Mouse (Mus musculus) heart, embryonic 12.5 days (tissue): ENCODE results near the gene Usp2. TPM values are rescaled to one million over a fixed set of nuclear protein-coding genes. Genes with fewer than 3 reads are reported as not detected.
"Not testable (repeated sequence)": the region's sequence is repeated elsewhere in the genome, so short reads cannot be mapped to it uniquely, and the experiment has no call there.

ENCODE experiments used
- ATAC-seq: fragments of 200-750 bp; cut with Nextera tagmentation; 2 replicates; pipeline ENCODE4 v1.8.0; 2017; ENCODE audit warnings: moderate TSS enrichment, moderate library complexity; ENCODE audit not compliant: insufficient number of reproducible peaks, low FRiP score
- H3K27ac ChIP-seq: fragments of 300-500 bp; sonication (generic); 2 replicates; pipeline ENCODE4 v1.5.1; 2016; ENCODE audit warnings: mild to moderate bottlenecking, moderate library complexity; ENCODE audit not compliant: poor library complexity, severe bottlenecking
- H3K27me3 ChIP-seq: fragments of 300-500 bp; sonication (generic); replicated peaks from 2 replicates; pipeline ENCODE4 v1.6.1; 2016; ENCODE audit warnings: mild to moderate bottlenecking, moderate library complexity
- H3K36me3 ChIP-seq: fragments of 300-500 bp; sonication (generic); 2 replicates; pipeline ENCODE4 v1.6.1; 2016; ENCODE audit warnings: mild to moderate bottlenecking, moderate library complexity
- H3K4me1 ChIP-seq: fragments of 300-500 bp; sonication (generic); replicated peaks from 2 replicates; pipeline ENCODE4 v1.6.1; 2016; ENCODE audit warnings: mild to moderate bottlenecking
- H3K4me2 ChIP-seq: fragments of 300-500 bp; sonication (generic); 2 replicates; pipeline ENCODE4 v1.6.1; 2016; ENCODE audit warnings: mild to moderate bottlenecking, moderate library complexity
- H3K4me3 ChIP-seq: fragments of 300-500 bp; sonication (generic); 2 replicates; pipeline ENCODE4 v1.5.1; 2016; ENCODE audit warnings: mild to moderate bottlenecking
- H3K9ac ChIP-seq: fragments of 300-500 bp; sonication (generic); 2 replicates; pipeline ENCODE4 v1.6.1; 2016; ENCODE audit warnings: mild to moderate bottlenecking, moderate library complexity
- H3K9me3 ChIP-seq: fragments of 300-500 bp; sonication (generic); replicated peaks from 2 replicates; pipeline ENCODE4 v1.6.1; 2016; ENCODE audit warnings: mild to moderate bottlenecking, moderate library complexity
- WGBS: fragments of 180-500 bp; shearing (Covaris S2); methylation state at CpG from one replicate; pipeline ENCODE4 v1.1.7; 2016; 5-methylcytosine and 5-hydroxymethylcytosine counted together
- polyA plus RNA-seq: library from polyadenylated mRNA; unstranded; fragments of >200 nt; fragmentation: Nextera tagmentation; extraction: Ambion mirVana; gene quantifications from 2 replicates; pipeline ENCODE4 v1.2.1, GENCODE M21; 2016

Gene Usp2
- polyA plus RNA-seq, 1 experiment from 2014 or later: 51.7 TPM

DNA sequence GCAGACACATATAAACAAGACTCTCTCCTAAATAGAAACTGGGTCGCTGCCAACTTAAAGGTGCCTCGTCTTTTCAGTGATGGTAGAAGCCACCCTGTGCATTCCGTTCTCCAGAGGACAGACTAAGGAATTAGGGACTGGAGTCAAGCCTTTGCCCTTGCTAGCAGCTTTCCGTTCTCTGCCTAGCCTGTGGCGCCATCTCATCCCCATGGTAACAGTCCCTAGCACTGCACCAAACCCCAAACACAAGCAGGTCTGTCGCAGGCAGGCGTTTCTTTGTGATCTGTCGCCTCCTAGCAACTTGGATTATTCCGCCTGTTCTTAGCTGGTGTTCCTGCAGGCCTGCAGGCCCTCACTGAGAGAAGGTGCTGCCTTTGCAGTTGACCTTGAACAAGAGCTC, 29.7 kb downstream of the Usp2 start:
- Histone ChIP-seq H3K4me2 (no peak overlapping the region), H3K9me3 (no peaks in the 10 kb centered on the region), H3K27ac (peak overlapping the region; percentile 90), H3K4me1 (peaks cover 38% of the 10 kb centered on the region), H3K36me3 (peaks cover 30% of the 10 kb centered on the region), H3K9ac (no peak overlapping the region; the same call in 1 of the 2 replicates), H3K4me3 (no peak overlapping the region), H3K27me3 (no peaks in the 10 kb centered on the region)
- peak; percentile 43 for ATAC-seq
- 21% methylated on average over 9 of the region's 9 CpGs for WGBS

DNA sequence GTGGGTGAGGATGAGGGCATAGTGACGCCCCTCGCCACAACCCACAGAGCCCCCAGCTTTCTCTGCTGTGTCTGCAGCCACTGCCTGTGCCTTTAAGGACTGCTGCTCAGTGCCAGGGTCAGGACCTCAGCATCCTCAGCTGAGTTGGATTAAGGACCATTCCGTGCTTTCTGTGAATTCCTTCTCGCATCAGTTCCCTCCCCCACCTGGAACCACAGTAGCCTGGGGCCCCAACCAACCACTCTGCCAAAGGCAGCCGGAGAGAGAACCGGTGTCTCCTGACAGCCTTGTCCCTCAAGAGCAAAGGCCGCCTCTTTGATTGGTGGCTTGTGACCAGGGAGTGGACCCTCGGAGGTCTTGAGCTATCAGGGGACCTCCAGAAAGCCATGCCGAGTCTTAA, 34.7 kb downstream of the Usp2 start, which contains the start of gene Mfrp:
TSS of gene Mfrp (plus strand) at position 240 of the 400 bp plus-strand sequence.
- Histone ChIP-seq H3K9ac (no peak within 1 kb of the TSS), H3K27me3 (no peaks in the 10 kb centered on the region), H3K4me1 (peaks cover 13% of the 10 kb centered on the region), H3K27ac (no peak within 1 kb of the TSS), H3K4me3 (no peak within 1 kb of the TSS), H3K9me3 (no peaks in the 10 kb centered on the region), H3K36me3 (peaks cover 7% of the 10 kb centered on the region), H3K4me2 (no peak within 1 kb of the TSS)
- ATAC-seq: no peak
- 75% methylated on average over 9 of the region's 9 CpGs for WGBS

DNA sequence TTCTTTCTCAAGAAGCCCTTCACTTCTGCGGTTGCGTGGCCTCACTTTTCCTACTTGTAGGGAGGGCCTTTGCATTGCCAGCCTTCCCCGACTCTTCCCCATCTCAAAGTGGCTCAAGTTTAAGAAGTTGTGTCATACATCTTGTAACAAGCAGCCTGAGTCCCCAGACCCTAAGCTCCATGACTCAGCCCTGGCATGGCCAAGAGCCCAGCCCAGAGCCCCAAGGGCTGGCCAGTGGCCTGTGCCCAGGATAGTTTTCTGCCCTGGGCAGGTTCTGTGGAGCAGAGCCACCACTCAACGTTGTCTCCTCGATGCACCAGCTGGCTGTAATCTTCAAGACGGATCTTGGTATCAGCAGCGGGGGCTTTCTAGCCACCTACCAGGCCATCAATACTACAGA, 38.1 kb downstream of the Usp2 start:
- Histone ChIP-seq H3K4me3 (no peak overlapping the region), H3K36me3 (peaks cover 11% of the 10 kb centered on the region), H3K4me1 (peaks cover 38% of the 10 kb centered on the region), H3K4me2 (no peak overlapping the region), H3K27me3 (no peaks in the 10 kb centered on the region), H3K9ac (no peak overlapping the region), H3K27ac (no peak overlapping the region), H3K9me3 (no peaks in the 10 kb centered on the region)
- ATAC-seq: no peak
- 86% methylated on average over 7 of the region's 7 CpGs for WGBS

DNA sequence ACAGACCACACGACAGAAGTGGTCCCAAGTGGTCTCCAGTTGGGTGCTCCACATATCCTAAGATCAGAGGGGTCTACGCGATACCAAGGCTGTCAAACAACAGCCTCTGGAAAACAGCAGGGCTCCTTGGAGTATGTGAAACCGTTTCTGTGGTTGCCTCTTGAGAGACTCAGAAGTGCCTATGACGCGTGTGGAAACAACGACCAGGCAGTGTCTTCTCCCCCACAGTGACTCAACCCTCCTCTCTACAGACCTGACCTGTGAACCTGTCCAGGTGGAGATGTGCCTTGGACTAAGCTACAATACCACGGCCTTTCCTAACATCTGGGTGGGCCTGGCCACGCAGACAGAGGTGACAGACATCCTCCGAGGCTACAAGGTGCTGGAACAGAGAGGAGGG, 39.0 kb downstream of the Usp2 start:
- WGBS: 84% methylated on average over 10 of the region's 10 CpGs
- Histone ChIP-seq H3K4me2 (no peak overlapping the region), H3K4me1 (peaks cover 47% of the 10 kb centered on the region), H3K27ac (no peak overlapping the region), H3K9me3 (no peaks in the 10 kb centered on the region), H3K36me3 (peaks cover 11% of the 10 kb centered on the region), H3K9ac (no peak overlapping the region), H3K4me3 (no peak overlapping the region), H3K27me3 (no peaks in the 10 kb centered on the region)
- no peak for ATAC-seq

DNA sequence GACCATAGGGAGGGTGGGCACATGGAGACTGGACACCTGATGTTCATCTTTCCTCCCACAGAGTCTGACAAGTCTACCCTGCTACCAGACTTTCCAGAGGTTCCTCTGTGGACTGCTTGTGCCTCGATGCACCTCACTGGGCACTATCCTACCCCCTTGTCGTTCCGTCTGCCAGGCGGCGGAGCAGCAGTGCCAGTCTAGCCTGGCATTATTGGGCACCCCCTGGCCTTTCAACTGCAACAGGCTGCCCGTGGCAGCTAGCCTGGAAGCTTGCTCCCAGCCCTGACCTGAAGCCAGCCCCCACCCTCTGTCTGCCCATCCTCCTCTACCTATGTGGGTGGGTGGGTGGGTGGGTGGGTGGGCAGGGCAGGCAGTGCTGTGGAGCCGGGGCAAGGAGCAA, 39.4 kb downstream of the Usp2 start:
- H3K4me3 ChIP-seq: no peak overlapping the region
- no peak overlapping the region for H3K4me2 ChIP-seq
- H3K36me3 ChIP-seq: peaks cover 11% of the 10 kb centered on the region
- no peak overlapping the region for H3K9ac ChIP-seq
- H3K9me3 ChIP-seq: no peaks in the 10 kb centered on the region
- 93% methylated on average over 7 of the region's 7 CpGs for WGBS
- no peak overlapping the region for H3K27ac ChIP-seq
- no peak for ATAC-seq
- H3K27me3 ChIP-seq: no peaks in the 10 kb centered on the region
- H3K4me1 ChIP-seq: peaks cover 49% of the 10 kb centered on the region

DNA sequence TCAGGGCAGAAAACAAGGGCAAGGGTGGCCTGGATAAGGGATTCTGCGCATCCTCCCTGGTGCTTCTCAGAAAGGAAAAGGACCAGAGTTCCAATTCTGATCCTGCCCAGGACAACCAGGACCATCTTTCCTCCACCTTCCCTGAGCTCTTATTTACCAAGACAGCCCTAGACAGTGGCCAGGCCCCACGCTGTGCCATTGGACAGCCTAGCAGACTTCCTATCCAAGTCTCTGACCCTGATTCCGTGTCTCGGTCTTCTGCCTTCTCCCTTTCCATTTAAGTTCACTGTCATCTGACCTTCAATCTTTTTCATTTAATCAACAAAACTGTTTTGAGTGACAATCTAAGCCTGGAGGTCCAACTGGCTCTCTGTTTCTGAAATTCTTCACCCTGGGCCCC, 39.8 kb downstream of the Usp2 start:
- Histone ChIP-seq H3K4me2 (no peak overlapping the region), H3K9me3 (no peaks in the 10 kb centered on the region), H3K4me1 (peaks cover 51% of the 10 kb centered on the region), H3K27me3 (no peaks in the 10 kb centered on the region), H3K27ac (no peak overlapping the region), H3K9ac (0 out of 2 replicates have a peak overlapping the region, but pooled peaks have one; percentile 2), H3K4me3 (no peak overlapping the region), H3K36me3 (peaks cover 11% of the 10 kb centered on the region)
- WGBS: 74% methylated on average over 4 of the region's 4 CpGs
- no peak for ATAC-seq

DNA sequence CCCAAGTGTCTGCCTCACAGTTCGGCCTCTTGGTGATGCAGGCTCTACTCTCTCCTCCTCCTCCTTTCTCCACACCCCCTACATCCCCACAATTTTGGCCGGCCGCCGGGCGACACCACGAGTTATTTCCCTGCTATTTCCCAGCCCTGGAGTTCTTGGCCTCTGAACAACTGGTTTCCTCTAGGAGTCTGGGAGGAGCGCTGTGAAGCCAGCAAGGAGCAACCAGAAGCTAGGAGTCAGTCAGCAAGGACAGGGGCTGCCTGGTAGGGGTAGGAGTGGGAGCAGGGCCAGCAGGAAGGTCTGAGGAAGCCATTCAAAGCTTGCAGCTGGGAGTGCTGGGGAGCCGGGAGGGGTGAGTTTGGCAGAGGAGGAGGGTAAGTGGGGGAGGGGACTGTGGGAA, 40.3 kb downstream of the Usp2 start, which contains the start of gene C1qtnf5:
TSS of gene C1qtnf5 (plus strand) at position 136 of the 400 bp plus-strand sequence.
- H3K9me3 ChIP-seq: no peaks in the 10 kb centered on the region
- peaks cover 11% of the 10 kb centered on the region for H3K36me3 ChIP-seq
- peak within 1 kb of the TSS; percentile 49 for H3K4me2 ChIP-seq
- peak within 1 kb of the TSS; percentile 55 for H3K9ac ChIP-seq
- H3K4me3 ChIP-seq: no peak within 1 kb of the TSS
- 28% methylated on average over 8 of the region's 8 CpGs for WGBS
- H3K4me1 ChIP-seq: peaks cover 56% of the 10 kb centered on the region
- ATAC-seq: peak; percentile 52; the same call in 1 of the 2 replicates
- peak within 1 kb of the TSS; percentile 46 for H3K27ac ChIP-seq
- H3K27me3 ChIP-seq: no peaks in the 10 kb centered on the region

DNA sequence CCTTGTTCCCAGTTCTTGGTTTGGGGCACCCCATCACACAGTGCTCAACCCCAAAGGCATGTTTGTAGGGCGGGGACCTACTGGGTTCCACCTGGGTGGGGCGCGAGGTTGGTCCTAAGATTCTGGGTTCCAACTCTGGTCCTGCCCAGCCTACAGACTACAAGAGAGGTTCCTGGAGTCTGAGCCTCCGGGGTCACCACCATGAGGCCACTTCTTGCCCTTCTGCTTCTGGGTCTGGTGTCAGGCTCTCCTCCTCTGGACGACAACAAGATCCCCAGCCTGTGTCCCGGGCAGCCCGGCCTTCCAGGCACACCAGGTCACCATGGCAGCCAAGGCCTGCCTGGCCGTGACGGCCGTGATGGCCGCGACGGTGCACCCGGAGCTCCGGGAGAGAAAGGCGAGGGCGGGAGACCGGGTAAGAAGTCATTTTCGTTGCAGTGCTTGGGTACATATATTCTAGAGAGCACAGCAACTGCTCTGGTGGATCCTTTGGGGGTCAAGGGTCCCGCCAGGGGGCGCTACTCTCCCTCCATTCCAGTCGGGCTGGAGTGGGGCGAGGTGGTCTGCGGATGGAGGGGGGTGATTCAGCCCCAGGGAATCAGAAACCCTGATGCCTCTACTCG, 40.8 kb downstream of the Usp2 start:
- no peak; the same call in 1 of the 2 replicates for ATAC-seq

DNA sequence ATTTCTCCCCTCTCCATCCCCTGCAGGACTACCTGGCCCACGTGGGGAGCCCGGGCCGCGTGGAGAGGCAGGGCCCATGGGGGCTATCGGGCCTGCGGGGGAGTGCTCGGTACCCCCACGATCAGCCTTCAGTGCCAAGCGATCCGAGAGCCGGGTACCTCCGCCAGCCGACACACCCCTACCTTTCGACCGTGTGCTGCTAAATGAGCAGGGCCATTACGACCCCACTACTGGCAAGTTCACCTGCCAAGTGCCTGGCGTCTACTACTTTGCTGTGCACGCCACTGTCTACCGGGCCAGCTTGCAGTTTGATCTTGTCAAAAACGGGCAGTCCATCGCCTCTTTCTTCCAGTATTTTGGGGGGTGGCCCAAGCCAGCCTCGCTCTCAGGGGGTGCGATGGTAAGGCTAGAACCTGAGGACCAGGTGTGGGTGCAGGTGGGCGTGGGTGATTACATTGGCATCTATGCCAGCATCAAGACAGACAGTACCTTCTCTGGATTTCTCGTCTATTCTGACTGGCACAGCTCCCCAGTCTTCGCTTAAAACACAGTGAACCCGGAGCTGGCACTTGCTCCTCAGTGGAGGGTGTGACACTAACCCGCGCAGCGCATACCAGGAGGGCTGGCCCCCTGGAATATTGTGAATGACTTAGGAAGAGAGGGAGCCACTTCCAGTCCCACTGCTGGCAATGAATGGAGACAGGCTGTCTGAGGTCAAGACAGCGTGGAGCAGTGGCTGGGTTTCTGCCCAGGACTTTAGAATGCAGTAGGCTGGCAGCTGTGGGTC, 41.6 kb downstream of the Usp2 start:
- H3K27me3 ChIP-seq: no peaks in the 10 kb centered on the region
- no peak overlapping the region for H3K4me3 ChIP-seq
- peaks cover 11% of the 10 kb centered on the region for H3K36me3 ChIP-seq
- H3K4me2 ChIP-seq: peak overlapping the region; percentile 56
- no peak overlapping the region; the same call in 1 of the 2 replicates for H3K27ac ChIP-seq
- WGBS: 78% methylated on average over 31 of the region's 31 CpGs
- no peak for ATAC-seq
- H3K9me3 ChIP-seq: no peaks in the 10 kb centered on the region
- H3K4me1 ChIP-seq: peaks cover 59% of the 10 kb centered on the region
- H3K9ac ChIP-seq: peak overlapping the region; percentile 55

More for the DNA sequence above, 40.8 kb downstream of the Usp2 start:
- peak overlapping the region; percentile 49 for H3K4me2 ChIP-seq
- H3K27me3 ChIP-seq: no peaks in the 10 kb centered on the region
- H3K9me3 ChIP-seq: no peaks in the 10 kb centered on the region
- H3K4me3 ChIP-seq: no peak overlapping the region
- peak overlapping the region; percentile 46 for H3K27ac ChIP-seq
- H3K36me3 ChIP-seq: peaks cover 11% of the 10 kb centered on the region
- H3K4me1 ChIP-seq: peaks cover 59% of the 10 kb centered on the region
- WGBS: 37% methylated on average over 25 of the region's 25 CpGs
- peak overlapping the region; percentile 55 for H3K9ac ChIP-seq

DNA sequence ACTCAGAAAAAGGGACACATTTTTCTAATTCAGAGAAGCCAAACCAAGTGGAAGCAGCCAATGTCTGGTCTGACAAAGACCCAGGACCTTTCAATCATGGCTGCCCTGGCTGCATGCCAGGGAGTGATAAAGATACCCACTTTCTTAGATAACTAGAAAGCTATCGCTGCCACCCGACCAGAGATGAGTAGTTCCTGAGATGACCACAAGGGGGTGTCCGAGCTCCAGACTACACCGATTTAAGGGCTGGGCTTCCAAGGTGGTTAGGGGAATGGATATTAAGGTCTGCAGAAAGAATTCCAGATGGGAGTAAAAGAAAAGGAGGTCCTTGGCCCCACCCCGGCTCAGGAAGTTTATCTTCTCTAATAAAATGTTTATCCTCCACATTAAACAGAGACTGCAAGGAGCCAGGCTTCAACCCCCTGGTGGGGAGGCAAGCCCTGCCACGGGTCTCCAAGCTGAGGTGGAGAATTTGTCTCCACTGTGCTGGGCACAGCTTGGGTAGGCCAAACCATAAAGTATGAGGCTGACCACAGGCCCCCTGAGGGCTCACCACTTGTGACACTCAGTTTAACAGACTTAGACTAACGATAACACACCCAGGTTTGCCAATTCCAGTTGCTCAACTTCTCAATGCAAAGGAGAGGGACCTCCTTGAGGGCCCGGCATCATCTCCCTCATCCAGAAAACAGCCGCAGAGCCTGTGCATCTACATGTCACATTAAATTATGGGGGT, 42.7 kb downstream of the Usp2 start:
- Histone ChIP-seq H3K4me2 (peak overlapping the region; percentile 56), H3K9ac (peak overlapping the region; percentile 55; the same call in 1 of the 2 replicates), H3K27ac (no peak overlapping the region), H3K4me3 (peak overlapping the region; percentile 27; the same call in 1 of the 2 replicates), H3K36me3 (peaks cover 11% of the 10 kb centered on the region), H3K4me1 (peaks cover 59% of the 10 kb centered on the region), H3K27me3 (no peaks in the 10 kb centered on the region), H3K9me3 (no peaks in the 10 kb centered on the region)
- 27% methylated on average over 9 of the region's 9 CpGs for WGBS
- no peak for ATAC-seq

DNA sequence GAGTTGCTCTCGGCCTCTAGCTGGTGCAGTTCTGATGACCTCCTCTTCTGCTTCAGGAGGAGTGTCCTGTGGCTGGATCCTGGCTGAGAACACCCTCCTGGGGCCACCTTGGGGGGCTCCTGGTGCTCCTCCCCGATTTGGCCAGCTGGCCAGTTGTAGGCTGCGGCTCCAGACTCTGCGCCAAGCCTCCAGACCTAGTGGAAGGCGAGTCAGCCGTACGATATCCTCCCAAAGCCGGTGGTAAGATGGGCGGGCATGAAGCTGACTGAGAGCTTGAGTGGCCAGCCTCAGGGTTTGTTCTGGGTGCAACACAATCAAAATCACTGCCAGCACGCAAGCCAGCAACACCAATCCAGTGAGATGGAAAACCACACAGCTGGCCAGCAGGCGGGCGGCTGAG, 45.1 kb downstream of the Usp2 start:
- H3K9me3 ChIP-seq, H3K36me3 ChIP-seq, H3K27ac ChIP-seq, H3K27me3 ChIP-seq, ATAC-seq: not testable (repeated sequence)
- peak overlapping the region; percentile 92 for H3K4me3 ChIP-seq
- WGBS: 69% methylated on average over 10 of the region's 12 CpGs
- peak overlapping the region; percentile 98 for H3K9ac ChIP-seq
- peak overlapping the region; percentile 73 for H3K4me2 ChIP-seq
- peaks cover 50% of the 10 kb centered on the region for H3K4me1 ChIP-seq
